Mouse (Mus musculus) spleen, adult 2 months (tissue): ENCODE data around the gene Htt.

ENCODE experiments used
- CTCF ChIP-seq: fragments of 200-500 bp; IDR thresholded peaks from 2 replicates; pipeline ENCODE4 v1.5.1; 2011; ENCODE audit warnings: mild to moderate bottlenecking, inconsistent platforms; ENCODE audit not compliant: insufficient read depth, insufficient read length, insufficient replicate concordance; ENCODE audit errors: extremely low read depth
- POLR2A ChIP-seq: fragments of 200-500 bp; IDR thresholded peaks from 2 replicates; pipeline ENCODE4 v1.6.1; 2011; ENCODE audit warnings: low read depth, low read length, inconsistent platforms

DNA sequence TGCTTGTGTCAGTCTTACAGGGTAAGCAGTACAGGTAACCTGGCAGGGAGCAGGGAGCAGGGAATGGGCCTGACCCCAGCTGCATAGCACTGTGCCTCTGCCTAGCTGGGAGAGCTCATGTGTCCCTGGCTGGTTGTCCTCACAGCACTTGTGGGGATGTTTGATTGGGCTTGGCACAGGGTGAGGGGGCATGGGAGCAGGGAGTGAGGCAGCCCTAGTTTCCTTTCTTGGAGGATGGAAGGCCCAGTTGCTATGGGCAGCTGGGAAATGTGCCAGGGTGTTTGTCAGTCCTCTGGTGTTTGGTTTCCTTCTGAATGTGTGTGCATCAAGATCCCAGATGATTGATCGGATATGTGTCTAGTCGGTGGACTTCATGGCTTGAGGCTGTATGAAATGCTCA, 195.5 kb downstream of the Htt start:
- no peak for TF ChIP-seq CTCF
- TF ChIP-seq POLR2A = no peak
